Comparison of ENCODE assay signal across 9 mouse cellular contexts in the genomic region with DNA sequence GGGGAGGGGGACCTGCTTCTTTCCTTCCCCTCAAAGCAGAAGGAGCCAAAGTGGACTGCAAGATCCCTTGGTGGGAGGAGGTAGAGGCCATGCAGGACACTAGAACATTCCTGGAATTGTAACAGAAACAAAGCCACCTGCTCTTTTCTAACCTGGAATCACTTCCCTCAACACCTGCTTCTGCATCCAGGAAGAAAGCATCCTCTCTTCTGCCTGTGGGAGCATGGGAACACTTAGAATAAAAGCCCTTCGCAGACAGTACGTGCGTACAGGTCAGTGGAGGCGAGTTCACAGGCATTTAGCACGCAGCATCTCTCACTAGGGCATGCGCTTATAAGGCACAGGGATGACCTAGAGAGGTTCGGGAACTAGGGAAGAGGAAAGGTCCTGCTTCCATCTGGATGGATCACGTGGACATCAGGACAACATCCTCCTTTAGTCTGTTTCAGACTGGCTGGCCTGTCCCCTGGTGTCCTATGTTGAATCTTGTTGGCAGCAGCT. TPM values are rescaled to one million over a fixed set of nuclear protein-coding genes. Genes with fewer than 3 reads are reported as not detected.
A peak's percentile ranks its signal among the peaks of the same experiment; 100 is the strongest.
DNase-seq lines count a peak whose midpoint lies in the region; ATAC-seq and TF ChIP-seq lines count a peak whose summit lies in the region.
"Had no signal": no experiment of that assay in that cellular context is flagged by ENCODE, and none has a peak within 500 bp of the region (broad histone marks: within the 10 kb centered on the region; RNA-seq: fewer than 3 reads in every experiment).

No protein-coding gene starts in this region.

- H3K9ac ChIP-seq in limb, embryonic 13.5 days, result no peak overlapping the region
- H3K9ac ChIP-seq in forebrain, embryonic 13.5 days, result no peak overlapping the region; the same call in 1 of the 2 replicates
- no peak overlapping the region for H3K9ac ChIP-seq in hindbrain, embryonic 11.5 days (ENCODE audit: low read depth, low read length)
- H3K9ac ChIP-seq in midbrain, embryonic 14.5 days (replicated peaks; ENCODE audit: low read length), result no peak overlapping the region
- no peak overlapping the region for H3K9ac ChIP-seq in liver, postnatal 0 days (replicated peaks)
- H3K9ac ChIP-seq: limb, embryonic 12.5 days had no signal

- no peaks in the 10 kb centered on the region for H3K36me3 ChIP-seq in limb, embryonic 13.5 days
- H3K36me3 ChIP-seq in limb, embryonic 10.5 days, result no peaks in the 10 kb centered on the region
- no peaks in the 10 kb centered on the region for H3K36me3 ChIP-seq in forebrain, embryonic 13.5 days (ENCODE audit: poor library complexity, severe bottlenecking)
- no peaks in the 10 kb centered on the region for H3K36me3 ChIP-seq in hindbrain, embryonic 11.5 days (ENCODE audit: control insufficient read depth, insufficient read depth, low read length)
- H3K36me3 ChIP-seq in midbrain, embryonic 14.5 days (ENCODE audit: control insufficient read depth, insufficient read depth, low read length), result no peaks in the 10 kb centered on the region
- H3K36me3 ChIP-seq in liver, postnatal 0 days (replicated peaks; ENCODE audit: insufficient read depth, low read length), result no peaks in the 10 kb centered on the region
- H3K36me3 ChIP-seq: limb, embryonic 12.5 days had no signal

- peak overlapping the region; percentile 16; the same call in 1 of the 2 replicates for H3K4me2 ChIP-seq in limb, embryonic 13.5 days (replicated peaks)
- H3K4me2 ChIP-seq in forebrain, embryonic 13.5 days, result 0 out of 2 replicates have a peak overlapping the region, but pooled peaks have one; percentile 36
- H3K4me2 ChIP-seq in hindbrain, embryonic 11.5 days (replicated peaks; ENCODE audit: low read depth, low read length), result no peak overlapping the region
- H3K4me2 ChIP-seq in midbrain, embryonic 14.5 days (ENCODE audit: low read length), result peak overlapping the region; percentile 5; the same call in 1 of the 2 replicates
- no peak overlapping the region for H3K4me2 ChIP-seq in liver, postnatal 0 days (ENCODE audit: low read depth, low read length)
- H3K4me2 ChIP-seq: limb, embryonic 12.5 days had no signal

- 54% methylated on average over 8 of the region's 8 CpGs for WGBS in limb, embryonic 13.5 days
- WGBS in limb, embryonic 10.5 days, result 53% methylated on average over 8 of the region's 8 CpGs
- 57% methylated on average over 8 of the region's 8 CpGs for whole genome bisulfite sequencing in forebrain, embryonic 13.5 days
- WGBS in hindbrain, embryonic 11.5 days, result 56% methylated on average over 8 of the region's 8 CpGs
- 55% methylated on average over 8 of the region's 8 CpGs for WGBS in midbrain, embryonic 14.5 days
- WGBS in liver, postnatal 0 days (ENCODE audit: insufficient replicate concordance), result 59% methylated on average over 8 of the region's 8 CpGs

- 0 out of 2 replicates have a peak, but pooled peaks have one; percentile 19 for ATAC-seq in limb, embryonic 13.5 days (ENCODE audit: low FRiP score, low read depth)
- ATAC-seq in forebrain, embryonic 13.5 days, result peak; percentile 50; the same call in 1 of the 2 replicates
- peak; percentile 19 for ATAC-seq in hindbrain, embryonic 11.5 days (ENCODE audit: low FRiP score)
- peak; percentile 27; the same call in 1 of the 2 replicates for ATAC-seq in midbrain, embryonic 14.5 days (ENCODE audit: low FRiP score, low TSS enrichment)
- ATAC-seq in liver, postnatal 0 days, result no peak

- H3K27me3 ChIP-seq in limb, embryonic 13.5 days, result no peaks in the 10 kb centered on the region
- H3K27me3 ChIP-seq in limb, embryonic 10.5 days (ENCODE audit: low read depth, poor library complexity, severe bottlenecking), result no peaks in the 10 kb centered on the region
- 0 out of 2 replicates have a peak, but pooled peaks cover 6% of the 10 kb centered on the region for H3K27me3 ChIP-seq in forebrain, embryonic 13.5 days
- no peaks in the 10 kb centered on the region for H3K27me3 ChIP-seq in hindbrain, embryonic 11.5 days (ENCODE audit: control insufficient read depth, insufficient read depth, low read length)
- H3K27me3 ChIP-seq in midbrain, embryonic 14.5 days (ENCODE audit: control insufficient read depth, insufficient read depth, low read length), result no peaks in the 10 kb centered on the region
- no peaks in the 10 kb centered on the region for H3K27me3 ChIP-seq in liver, postnatal 0 days (ENCODE audit: insufficient read depth, low read length)
- H3K27me3 ChIP-seq: limb, embryonic 12.5 days had no signal

- no peak for TF ChIP-seq CTCF in liver, postnatal 0 days (IDR thresholded peaks at IDR 0.05; ENCODE audit: low read depth)

- no peak overlapping the region for H3K27ac ChIP-seq in limb, embryonic 13.5 days
- H3K27ac ChIP-seq in limb, embryonic 10.5 days, result no peak overlapping the region
- H3K27ac ChIP-seq in forebrain, embryonic 13.5 days, result no peak overlapping the region
- no peak overlapping the region for H3K27ac ChIP-seq in hindbrain, embryonic 11.5 days (ENCODE audit: low read depth, low read length)
- peak overlapping the region; percentile 74; the same call in 1 of the 2 replicates for H3K27ac ChIP-seq in midbrain, embryonic 14.5 days (replicated peaks; ENCODE audit: low read depth, low read length)
- H3K27ac ChIP-seq in liver, postnatal 0 days (ENCODE audit: low read depth), result no peak overlapping the region
- H3K27ac ChIP-seq: limb, embryonic 12.5 days had no signal

- no peaks in the 10 kb centered on the region for H3K9me3 ChIP-seq in limb, embryonic 13.5 days
- no peaks in the 10 kb centered on the region for H3K9me3 ChIP-seq in limb, embryonic 10.5 days (replicated peaks)
- H3K9me3 ChIP-seq in forebrain, embryonic 13.5 days (replicated peaks), result no peaks in the 10 kb centered on the region
- H3K9me3 ChIP-seq in hindbrain, embryonic 11.5 days (ENCODE audit: control insufficient read depth, low read length), result no peaks in the 10 kb centered on the region
- H3K9me3 ChIP-seq in midbrain, embryonic 14.5 days (ENCODE audit: control insufficient read depth, low read length), result no peaks in the 10 kb centered on the region
- H3K9me3 ChIP-seq in liver, postnatal 0 days (ENCODE audit: low read length), result no peaks in the 10 kb centered on the region
- H3K9me3 ChIP-seq: limb, embryonic 12.5 days had no signal

- no peak overlapping the region for H3K4me3 ChIP-seq in limb, embryonic 13.5 days
- H3K4me3 ChIP-seq in limb, embryonic 10.5 days, result no peak overlapping the region
- H3K4me3 ChIP-seq in forebrain, embryonic 13.5 days, result no peak overlapping the region
- H3K4me3 ChIP-seq in hindbrain, embryonic 11.5 days (ENCODE audit: low read depth, low read length), result no peak overlapping the region
- H3K4me3 ChIP-seq in midbrain, embryonic 14.5 days (replicated peaks; ENCODE audit: low read depth, low read length), result no peak overlapping the region
- H3K4me3 ChIP-seq in liver, postnatal 0 days (ENCODE audit: low read depth, low read length), result no peak overlapping the region
- H3K4me3 ChIP-seq: limb, embryonic 12.5 days had no signal

- H3K4me1 ChIP-seq in limb, embryonic 13.5 days, result peaks cover 5% of the 10 kb centered on the region
- H3K4me1 ChIP-seq in limb, embryonic 10.5 days, result peaks cover 10% of the 10 kb centered on the region
- peaks cover 11% of the 10 kb centered on the region for H3K4me1 ChIP-seq in forebrain, embryonic 13.5 days
- H3K4me1 ChIP-seq in hindbrain, embryonic 11.5 days (replicated peaks; ENCODE audit: control insufficient read depth, insufficient read depth, low read length), result no peaks in the 10 kb centered on the region
- no peaks in the 10 kb centered on the region for H3K4me1 ChIP-seq in midbrain, embryonic 14.5 days (ENCODE audit: control insufficient read depth, insufficient read depth, low read length)
- H3K4me1 ChIP-seq in liver, postnatal 0 days (ENCODE audit: insufficient read depth), result no peaks in the 10 kb centered on the region

- no peak for DNase-seq in limb, embryonic 10.5 days (ENCODE audit: low spot score)
- peak; percentile 12 for DNase-seq in hindbrain, embryonic 11.5 days (ENCODE audit: low spot score)
- peak; percentile 39 for DNase-seq in midbrain, embryonic 14.5 days
- DNase-seq in right cerebral cortex, adult 18-20 months, result no peak
- no peak for DNase-seq in liver, postnatal 0 days
- no peak for DNase-seq in frontal cortex, postnatal 10 days (ENCODE audit: low spot score in 2 of 2)

- no peak for TF ChIP-seq EP300 in liver, postnatal 0 days (IDR thresholded peaks at IDR 0.05; ENCODE audit: low read depth)

RNA-seq across cellular contexts. Expression of gene Lbh, which starts 27.7 kb away (rescaled TPM):
- polyA plus RNA-seq in limb, embryonic 13.5 days (2015; fragmentation: Nextera tagmentation; extraction: Ambion mirVana), result 3.2 and 3.5 TPM in 2 replicates
- 1.9 and 2.0 TPM in 2 replicates for polyA plus RNA-seq in limb, embryonic 10.5 days (2016; fragmentation: Nextera tagmentation; extraction: Ambion mirVana)
- 5.3 and 5.6 TPM in 2 replicates for polyA plus RNA-seq in forebrain, embryonic 13.5 days (2015; fragmentation: Nextera tagmentation; extraction: Ambion mirVana)
- polyA plus RNA-seq in hindbrain, embryonic 11.5 days (2014; fragmentation: Nextera tagmentation; extraction: Ambion mirVana), result 7.0 and 8.6 TPM in 2 replicates
- polyA plus RNA-seq in midbrain, embryonic 14.5 days (2014; fragmentation: Nextera tagmentation; extraction: Ambion mirVana), result 8.9 and 12.3 TPM in 2 replicates
- polyA plus RNA-seq in liver, postnatal 0 days (2015; fragmentation: Nextera tagmentation; extraction: Ambion mirVana), result 0.79 and 0.94 TPM in 2 replicates

RNA-seq across cellular contexts. Expression of gene Ypel5, which starts 54.2 kb away (rescaled TPM):
- polyA plus RNA-seq in limb, embryonic 13.5 days (2015; fragmentation: Nextera tagmentation; extraction: Ambion mirVana), result 49.6 and 51.6 TPM in 2 replicates
- 15.2 and 26.7 TPM in 2 replicates for polyA plus RNA-seq in limb, embryonic 10.5 days (2016; fragmentation: Nextera tagmentation; extraction: Ambion mirVana)
- polyA plus RNA-seq in forebrain, embryonic 13.5 days (2015; fragmentation: Nextera tagmentation; extraction: Ambion mirVana), result 86.1 and 90.3 TPM in 2 replicates
- polyA plus RNA-seq in hindbrain, embryonic 11.5 days (2014; fragmentation: Nextera tagmentation; extraction: Ambion mirVana), result 79.3 and 80.4 TPM in 2 replicates
- 120 and 131 TPM in 2 replicates for polyA plus RNA-seq in midbrain, embryonic 14.5 days (2014; fragmentation: Nextera tagmentation; extraction: Ambion mirVana)
- 59.4 and 59.7 TPM in 2 replicates for polyA plus RNA-seq in liver, postnatal 0 days (2015; fragmentation: Nextera tagmentation; extraction: Ambion mirVana)

Comparison
In these comparisons a context has a peak if more than half of its experiments do, and no peak if none do; other contexts are left out.
1. H3K4me2 ChIP-seq: peak in limb, embryonic 13.5 days (single experiment), forebrain, embryonic 13.5 days (single experiment) and midbrain, embryonic 14.5 days (single experiment); none in hindbrain, embryonic 11.5 days (single experiment) and liver, postnatal 0 days (single experiment).
2. DNase-seq: peak in hindbrain, embryonic 11.5 days (single experiment) and midbrain, embryonic 14.5 days (single experiment); none in limb, embryonic 10.5 days (single experiment), right cerebral cortex, adult 18-20 months (single experiment), liver, postnatal 0 days (single experiment) and frontal cortex, postnatal 10 days (0 of 2).